Mouse (Mus musculus) forebrain, postnatal 0 days (tissue): Measurements from ENCODE around the gene Rnf145. TPM values are rescaled to one million over a fixed set of nuclear protein-coding genes. Genes with fewer than 3 reads are reported as not detected.
"Not testable (repeated sequence)": the region's sequence is repeated elsewhere in the genome, so short reads cannot be mapped to it uniquely, and the experiment has no call there.

ENCODE experiments used
- ATAC-seq: fragments of 200-750 bp; cut with Nextera tagmentation; 2 replicates; pipeline ENCODE4 v1.8.0; 2017; ENCODE audit warnings: mild to moderate bottlenecking, moderate library complexity
- DNase-seq: peaks from one replicate; pipeline ENCODE4 v3.0.0-alpha.2; 2015
- H3K27ac ChIP-seq: fragments of 300-500 bp; sonication (generic); 2 replicates; pipeline ENCODE4 v1.5.1; 2014; ENCODE audit warnings: low read depth, mild to moderate bottlenecking, antibody characterized with exemption, low read length, moderate library complexity, mixed read lengths
- H3K27me3 ChIP-seq: fragments of 300-500 bp; sonication (generic); 2 replicates; pipeline ENCODE4 v1.6.1; 2014; ENCODE audit warnings: mild to moderate bottlenecking, low read length, mixed read lengths; ENCODE audit not compliant: insufficient read depth
- H3K36me3 ChIP-seq: fragments of 300-500 bp; sonication (generic); 2 replicates; pipeline ENCODE4 v1.6.1; 2014; ENCODE audit warnings: mild to moderate bottlenecking, moderate library complexity; ENCODE audit not compliant: insufficient read depth
- H3K4me1 ChIP-seq: fragments of 300-500 bp; sonication (generic); 2 replicates; pipeline ENCODE4 v1.6.1; 2014; ENCODE audit warnings: antibody characterized with exemption; ENCODE audit not compliant: insufficient read depth
- H3K4me2 ChIP-seq: fragments of 300-500 bp; sonication (generic); 2 replicates; pipeline ENCODE4 v1.6.1; 2014; ENCODE audit warnings: low read depth, mild to moderate bottlenecking, moderate library complexity
- H3K4me3 ChIP-seq: fragments of 300-500 bp; sonication (generic); 2 replicates; pipeline ENCODE4 v1.5.1; 2014; ENCODE audit warnings: low read depth, low read length, mixed read lengths
- H3K9ac ChIP-seq: fragments of 300-500 bp; sonication (generic); 2 replicates; pipeline ENCODE4 v1.6.1; 2014; ENCODE audit warnings: mild to moderate bottlenecking
- H3K9me3 ChIP-seq: fragments of 300-500 bp; sonication (generic); 2 replicates; pipeline ENCODE4 v1.6.1; 2016; ENCODE audit warnings: low read length
- CTCF ChIP-seq: sonication (generic); IDR thresholded peaks from 2 replicates; pipeline ENCODE4 v1.5.1; 2016; ENCODE audit warnings: antibody characterized with exemption, control low read depth, low read depth
- whole genome bisulfite sequencing: fragments of 180-500 bp; shearing (Covaris S2); extraction: QIAGEN DNeasy Blood & Tissue Kit; methylation state at CpG from one replicate; pipeline ENCODE4 v1.1.7; 2014; 5-methylcytosine and 5-hydroxymethylcytosine counted together
- polyA plus RNA-seq: library from polyadenylated mRNA; unstranded; fragments of >200 nt; fragmentation: Nextera tagmentation; extraction: Ambion mirVana; gene quantifications from 2 replicates; pipeline ENCODE4 v1.2.1, GENCODE M21; 2015
- total RNA-seq: library from RNA; depleted of rRNA; stranded (reverse); fragments of >200 nt; gene quantifications from 2 replicates; pipeline ENCODE4 v1.2.3, GENCODE M21; 2014

The Rnf145 gene
- total and polyA plus RNA-seq, 2 experiments from 2014 or later, result 97.4 to 100 TPM

- Histone ChIP-seq H3K27me3 (no peaks in the 10 kb centered on the region), H3K9ac (no peak overlapping the region), H3K4me3 (no peak overlapping the region), H3K36me3 (peaks cover 55% of the 10 kb centered on the region), H3K4me2 (no peak overlapping the region), H3K4me1 (no peaks in the 10 kb centered on the region), H3K27ac (no peak overlapping the region), H3K9me3 (no peaks in the 10 kb centered on the region)
- no peak for TF ChIP-seq CTCF
- ATAC-seq, result no peak
- no peak for DNase-seq
- WGBS, result 84% methylated on average over 3 of the region's 3 CpGs
Observed at GRCm38 (mm10) chr11:44558521-44558920, 39.8 kb downstream of the Rnf145 start.

- Histone ChIP-seq H3K27ac (no peak overlapping the region), H3K27me3 (no peaks in the 10 kb centered on the region), H3K4me2 (no peak overlapping the region), H3K4me3 (no peak overlapping the region), H3K36me3 (peaks cover 62% of the 10 kb centered on the region), H3K9me3 (no peaks in the 10 kb centered on the region), H3K4me1 (no peaks in the 10 kb centered on the region), H3K9ac (no peak overlapping the region)
- DNase-seq (no peak), ATAC-seq (no peak)
- no peak for TF ChIP-seq CTCF
- 94% methylated on average over 6 of the region's 6 CpGs for WGBS
Observed at GRCm38 (mm10) chr11:44559466-44559865, 40.7 kb downstream of the Rnf145 start.

GRCm38 (mm10) chr11:44560396-44560795 lies 41.6 kb downstream of the Rnf145 start:
- WGBS, result 75% methylated on average over 8 of the region's 8 CpGs
- Histone ChIP-seq H3K4me2 (no peak overlapping the region), H3K4me1 (no peaks in the 10 kb centered on the region), H3K36me3 (peaks cover 67% of the 10 kb centered on the region), H3K9ac (no peak overlapping the region), H3K4me3 (no peak overlapping the region), H3K9me3 (no peaks in the 10 kb centered on the region), H3K27ac (no peak overlapping the region), H3K27me3 (no peaks in the 10 kb centered on the region)
- no peak for TF ChIP-seq CTCF
- peak; percentile 8 for DNase-seq
- ATAC-seq, result peak; percentile 65; the same call in 1 of the 2 replicates

- Histone ChIP-seq H3K36me3 (peaks cover 67% of the 10 kb centered on the region), H3K4me1 (no peaks in the 10 kb centered on the region), H3K9me3 (no peaks in the 10 kb centered on the region), H3K4me3 (no peak overlapping the region), H3K4me2 (no peak overlapping the region), H3K27ac (no peak overlapping the region), H3K27me3 (no peaks in the 10 kb centered on the region), H3K9ac (no peak overlapping the region)
- TF ChIP-seq CTCF, result no peak
- 84% methylated on average over 21 of the region's 21 CpGs for WGBS
- DNase-seq, result no peak
- no peak for ATAC-seq
Observed at GRCm38 (mm10) chr11:44561476-44562015, 42.8 kb downstream of the Rnf145 start.

GRCm38 (mm10) chr11:44562389-44563135 lies 43.8 kb downstream of the Rnf145 start:
- H3K36me3 ChIP-seq, result peaks cover 59% of the 10 kb centered on the region
- no peaks in the 10 kb centered on the region for H3K27me3 ChIP-seq
- TF ChIP-seq CTCF, result no peak
- no peak overlapping the region for H3K4me2 ChIP-seq
- no peaks in the 10 kb centered on the region for H3K9me3 ChIP-seq
- no peak overlapping the region for H3K4me3 ChIP-seq
- ATAC-seq (no peak), DNase-seq (no peak)
- no peak overlapping the region for H3K9ac ChIP-seq
- H3K27ac ChIP-seq, result no peak overlapping the region
- H3K4me1 ChIP-seq, result no peaks in the 10 kb centered on the region
- WGBS, result 68% methylated on average over 11 of the region's 12 CpGs

- no peaks in the 10 kb centered on the region for H3K9me3 ChIP-seq
- no peak overlapping the region for H3K4me3 ChIP-seq
- no peak overlapping the region for H3K27ac ChIP-seq
- 92% methylated on average over 12 of the region's 12 CpGs for WGBS
- H3K9ac ChIP-seq, result no peak overlapping the region
- TF ChIP-seq CTCF, result no peak
- DNase-seq (no peak), ATAC-seq (no peak)
- H3K4me1 ChIP-seq, result no peaks in the 10 kb centered on the region
- no peaks in the 10 kb centered on the region for H3K27me3 ChIP-seq
- H3K36me3 ChIP-seq, result peaks cover 51% of the 10 kb centered on the region
- H3K4me2 ChIP-seq, result no peak overlapping the region
Observed at GRCm38 (mm10) chr11:44564245-44564864, 45.6 kb downstream of the Rnf145 start.

- Histone ChIP-seq H3K4me2 (no peak overlapping the region), H3K4me1 (no peaks in the 10 kb centered on the region), H3K9ac (no peak overlapping the region), H3K27me3 (no peaks in the 10 kb centered on the region), H3K27ac (no peak overlapping the region), H3K9me3 (no peaks in the 10 kb centered on the region), H3K4me3 (no peak overlapping the region), H3K36me3 (peaks cover 45% of the 10 kb centered on the region)
- no peak for ATAC-seq
- TF ChIP-seq CTCF, result no peak
- DNase-seq, result no peak
Observed at GRCm38 (mm10) chr11:44564940-44565339, 46.2 kb downstream of the Rnf145 start.

GRCm38 (mm10) chr11:44570336-44570735 lies 51.6 kb downstream of the Rnf145 start:
- H3K4me1 ChIP-seq, H3K9me3 ChIP-seq, DNase-seq, H3K36me3 ChIP-seq, H3K9ac ChIP-seq, ATAC-seq, H3K27me3 ChIP-seq, H3K4me3 ChIP-seq, H3K27ac ChIP-seq, H3K4me2 ChIP-seq: not testable (repeated sequence)
- WGBS, result 94% methylated on average over 4 of the region's 4 CpGs
